Mouse (Mus musculus): ENCODE results near the gene Map2k4.

Gene Map2k4

GRCm38 (mm10) chr11:65704861-65705260 is 83.2 kb downstream of the Map2k4 start:
- no peak for DNase-seq

GRCm38 (mm10) chr11:65678824-65679402 is 109.2 kb downstream of the Map2k4 start:
- no peak for DNase-seq

GRCm38 (mm10) chr11:65667348-65667969 is 120.6 kb downstream of the Map2k4 start:
- no peak for DNase-seq

- DNase-seq = no peak
Observed at GRCm38 (mm10) chr11:65664903-65665302, 123.2 kb downstream of the Map2k4 start.

- no peak for DNase-seq
Observed at GRCm38 (mm10) chr11:65661790-65662522, 126.1 kb downstream of the Map2k4 start.

- no peak for DNase-seq
Observed at GRCm38 (mm10) chr11:65653932-65654331, 134.2 kb downstream of the Map2k4 start.

- DNase-seq = no peak
Observed at GRCm38 (mm10) chr11:65651426-65651825, 136.7 kb downstream of the Map2k4 start.

GRCm38 (mm10) chr11:65649956-65650715 is 138.0 kb downstream of the Map2k4 start:
- DNase-seq = no peak

GRCm38 (mm10) chr11:65649469-65649868 is 138.6 kb downstream of the Map2k4 start:
- DNase-seq = no peak

GRCm38 (mm10) chr11:65646314-65646713 is 141.8 kb downstream of the Map2k4 start:
- DNase-seq = no peak

GRCm38 (mm10) chr11:65644539-65644938 is 143.6 kb downstream of the Map2k4 start:
- DNase-seq = no peak

GRCm38 (mm10) chr11:65640261-65640660 is 147.8 kb downstream of the Map2k4 start:
- DNase-seq = no peak
